Mouse (Mus musculus) brain, embryonic 14.5 days (tissue): ENCODE data around the gene Zbtb25.

Experiments
- CTCF ChIP-seq: fragments of 200-500 bp; IDR thresholded peaks from 2 replicates; pipeline ENCODE4 v1.5.1; 2012; ENCODE audit warnings: inconsistent platforms, mild to moderate bottlenecking, moderate library complexity, borderline replicate concordance; ENCODE audit not compliant: insufficient read depth, insufficient read length; ENCODE audit errors: extremely low read depth
- POLR2A ChIP-seq: fragments of 200-500 bp; IDR thresholded peaks from 2 replicates; pipeline ENCODE4 v1.6.1; 2012; ENCODE audit warnings: mild to moderate bottlenecking, inconsistent platforms, borderline replicate concordance; ENCODE audit not compliant: poor library complexity, insufficient read depth, insufficient read length, severe bottlenecking; ENCODE audit errors: extremely low read depth

- TF ChIP-seq CTCF = no peak
- no peak for TF ChIP-seq POLR2A
Measured at GRCm38 (mm10) chr12:76405183-76405970, 36.0 kb upstream of the Zbtb25 start.
